Mouse (Mus musculus) liver, adult 2 months (tissue): Measurements from ENCODE around the gene St8sia1. TPM values are rescaled to one million over a fixed set of nuclear protein-coding genes. Genes with fewer than 3 reads are reported as not detected.

Experiments
- DNase-seq: peaks from one replicate; pipeline ENCODE4 v3.0.0-alpha.2; 2011; ENCODE audit warnings: low read depth, low spot score; ENCODE audit errors: extremely low read depth
- H3K27ac ChIP-seq: fragments of 200-500 bp; replicated peaks from 2 replicates; pipeline ENCODE4 v1.5.1; 2012; ENCODE audit warnings: low read depth, mild to moderate bottlenecking, control low read depth, inconsistent platforms, low read length; ENCODE audit not compliant: insufficient read depth
- H3K27me3 ChIP-seq: fragments of 200-500 bp; 2 replicates; pipeline ENCODE4 v1.6.1; 2012; ENCODE audit warnings: mild to moderate bottlenecking, moderate library complexity, low read length, inconsistent platforms; ENCODE audit not compliant: control insufficient read depth, insufficient read depth
- H3K36me3 ChIP-seq: fragments of 200-500 bp; 2 replicates; pipeline ENCODE4 v1.6.1; 2012; ENCODE audit warnings: low read length, inconsistent platforms; ENCODE audit not compliant: control insufficient read depth, insufficient read depth
- H3K4me1 ChIP-seq: fragments of 200-500 bp; 2 replicates; pipeline ENCODE4 v1.6.1; 2011; ENCODE audit warnings: low read length; ENCODE audit not compliant: control insufficient read depth, insufficient read depth
- H3K4me3 ChIP-seq: fragments of 200-500 bp; 2 replicates; pipeline ENCODE4 v1.5.1; 2011; ENCODE audit warnings: low read depth, mild to moderate bottlenecking, control low read depth, low read length, moderate library complexity; ENCODE audit not compliant: insufficient read depth
- H3K79me2 ChIP-seq: fragments of 200-500 bp; 2 replicates; pipeline ENCODE4 v1.6.1; 2012; ENCODE audit warnings: inconsistent platforms, mild to moderate bottlenecking, low read length, moderate library complexity; ENCODE audit not compliant: control insufficient read depth, insufficient read depth
- H3K9ac ChIP-seq: fragments of 200-500 bp; 2 replicates; pipeline ENCODE4 v1.6.1; 2012; ENCODE audit warnings: low read depth, mild to moderate bottlenecking, control low read depth, inconsistent platforms, low read length
- CTCF ChIP-seq: fragments of 200-500 bp; IDR thresholded peaks from 2 replicates; pipeline ENCODE4 v1.5.1; 2011; ENCODE audit warnings: low read depth, low read length, control low read depth
- POLR2A ChIP-seq: fragments of 200-500 bp; IDR thresholded peaks from 2 replicates; pipeline ENCODE4 v1.6.1; 2011; ENCODE audit warnings: low read length, control low read depth; ENCODE audit not compliant: insufficient read depth; ENCODE audit errors: extremely low read depth
- WGBS: fragments of 180-500 bp; shearing (Covaris S2); methylation state at CpG from one replicate; pipeline ENCODE4 v1.1.7; 2018; 5-methylcytosine and 5-hydroxymethylcytosine counted together
- polyA plus RNA-seq: library from polyadenylated mRNA; depleted of rRNA; stranded (reverse); fragments of >200 nt; gene quantifications from 2 replicates; pipeline ENCODE4 v1.2.3, GENCODE M21; 2012
- total RNA-seq: library from RNA; depleted of rRNA; stranded (reverse); fragments of >200 nt; gene quantifications from 2 replicates; pipeline ENCODE4 v1.2.3, GENCODE M21; 2014

Gene St8sia1
- total and polyA plus RNA-seq, 2 experiments = under 0.01 to 0.01 TPM

DNA sequence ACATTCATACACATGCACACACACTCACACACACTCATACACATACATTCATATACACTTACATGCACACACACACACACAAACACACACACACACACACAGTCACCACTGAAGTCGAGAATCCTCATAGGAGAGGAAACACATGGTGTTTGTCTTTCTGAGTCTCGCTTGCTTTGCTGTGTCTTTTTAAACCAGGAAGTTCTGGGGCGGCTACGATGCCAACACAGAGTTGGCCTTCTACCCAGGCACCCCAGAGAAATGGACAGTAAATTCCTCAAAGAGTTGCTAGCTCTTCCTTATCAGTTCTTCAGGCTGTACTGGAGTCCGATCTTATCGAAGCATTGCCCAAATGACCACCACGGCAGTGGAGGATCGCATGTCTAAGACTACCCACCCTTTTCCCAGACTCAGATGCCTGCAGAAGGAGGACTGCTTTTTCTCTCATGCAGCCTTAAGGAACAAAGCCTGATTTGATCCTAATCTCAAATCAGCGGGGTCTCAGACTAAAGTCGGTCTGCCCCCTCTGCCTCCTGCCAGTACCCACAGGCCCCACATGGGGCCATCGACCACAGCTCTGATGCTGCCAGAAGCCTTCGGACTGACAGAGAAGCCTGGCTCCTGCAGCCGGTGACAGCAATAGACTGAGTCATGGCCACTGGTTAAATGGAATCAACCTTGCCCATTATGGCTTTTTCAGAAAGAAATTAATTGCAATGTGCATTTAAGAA is 171.8 kb downstream of the St8sia1 start:
- DNase-seq = no peak
- no peak for TF ChIP-seq CTCF
- Histone ChIP-seq H3K9ac (no peak overlapping the region), H3K4me1 (peaks cover 2% of the 10 kb centered on the region; the same call in 1 of the 2 replicates), H3K4me3 (no peak overlapping the region), H3K36me3 (no peaks in the 10 kb centered on the region), H3K27ac (no peak overlapping the region), H3K27me3 (no peaks in the 10 kb centered on the region), H3K79me2 (no peaks in the 10 kb centered on the region)
- 66% methylated on average over 13 of the region's 13 CpGs for WGBS

DNA sequence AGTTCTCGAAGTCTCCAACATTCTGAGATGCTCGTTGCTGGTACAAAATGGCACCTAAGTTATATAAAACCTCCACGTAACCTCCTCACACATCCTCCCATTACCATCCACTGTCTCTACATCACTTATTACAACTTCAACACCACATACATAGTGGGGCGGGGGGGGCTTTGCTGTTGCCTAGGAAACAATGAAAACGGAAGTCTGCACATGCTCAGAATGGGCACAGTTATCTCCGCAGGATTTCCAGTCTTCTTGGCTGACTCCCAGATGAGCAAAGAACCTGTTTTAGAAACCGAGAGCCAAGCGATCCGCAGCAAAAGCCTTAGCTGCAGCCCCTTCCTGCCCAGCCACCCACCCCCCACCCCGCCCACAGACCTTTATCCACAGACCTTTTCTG is 174.5 kb downstream of the St8sia1 start:
- Histone ChIP-seq H3K79me2 (no peaks in the 10 kb centered on the region), H3K27me3 (no peaks in the 10 kb centered on the region), H3K9ac (no peak overlapping the region), H3K27ac (no peak overlapping the region), H3K4me3 (no peak overlapping the region), H3K36me3 (no peaks in the 10 kb centered on the region), H3K4me1 (no peaks in the 10 kb centered on the region)
- no peak for TF ChIP-seq POLR2A
- TF ChIP-seq CTCF = no peak
- 89% methylated on average over 10 of the region's 10 CpGs for WGBS
- DNase-seq = no peak

DNA sequence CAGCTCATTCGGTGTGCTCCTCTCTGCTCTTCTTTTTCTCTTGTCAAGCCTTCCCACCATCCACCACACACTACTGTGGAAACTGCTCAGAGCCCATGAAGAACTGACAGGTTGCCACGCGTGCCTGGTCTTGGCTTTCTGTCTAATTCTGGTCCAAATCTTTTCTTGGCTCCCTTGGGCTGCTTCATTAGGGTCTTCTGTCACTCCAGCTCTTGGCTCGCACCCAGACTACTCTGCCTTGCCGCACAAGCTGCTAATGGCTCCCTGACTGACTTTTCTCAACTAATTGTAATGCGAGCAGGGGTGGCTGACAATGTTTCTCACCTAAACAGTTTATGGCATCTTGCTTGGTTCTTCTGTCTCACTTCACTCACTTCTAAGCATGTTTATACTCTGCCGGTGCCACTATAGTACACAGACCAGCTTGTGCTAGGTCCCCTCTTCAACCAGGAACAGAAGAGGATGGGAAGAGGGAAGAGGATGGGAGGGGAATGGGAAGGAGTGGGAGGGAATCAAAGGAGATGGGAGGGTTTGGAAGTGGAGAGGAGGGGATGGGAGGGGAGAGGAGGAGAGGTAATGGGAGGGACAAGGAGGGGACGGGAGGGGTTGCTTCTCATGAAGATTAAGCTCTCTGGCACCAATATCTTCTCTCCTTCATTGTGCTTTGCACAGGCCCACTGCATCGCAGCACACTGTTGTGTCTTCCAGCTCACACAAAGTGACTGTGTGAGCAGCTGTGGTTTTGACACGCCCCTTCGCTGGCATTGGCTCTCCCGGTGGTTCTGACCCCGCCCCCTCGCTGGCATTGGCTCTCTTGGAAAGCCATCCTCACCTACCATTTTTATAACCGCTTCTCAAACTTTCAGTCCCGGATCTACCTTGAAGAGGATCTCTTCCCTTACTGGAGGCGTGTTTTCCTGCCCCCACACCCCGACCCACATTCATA is 175.9 kb downstream of the St8sia1 start:
- Histone ChIP-seq H3K79me2 (no peaks in the 10 kb centered on the region), H3K36me3 (no peaks in the 10 kb centered on the region), H3K27me3 (no peaks in the 10 kb centered on the region), H3K27ac (no peak overlapping the region), H3K9ac (no peak overlapping the region), H3K4me3 (no peak overlapping the region), H3K4me1 (no peaks in the 10 kb centered on the region)
- 64% methylated on average over 18 of the region's 18 CpGs for WGBS
- no peak for DNase-seq
- TF ChIP-seq CTCF = no peak
- TF ChIP-seq POLR2A = no peak

GRCm38 (mm10) chr6:142786106-142786505 is 178.1 kb downstream of the St8sia1 start:
- H3K27ac ChIP-seq = no peak overlapping the region
- H3K4me1 ChIP-seq = no peaks in the 10 kb centered on the region
- TF ChIP-seq POLR2A (no peak), CTCF (no peak)
- no peak overlapping the region for H3K4me3 ChIP-seq
- no peak overlapping the region for H3K9ac ChIP-seq
- DNase-seq = no peak
- no peaks in the 10 kb centered on the region for H3K27me3 ChIP-seq
- 87% methylated on average over 21 of the region's 21 CpGs for WGBS
- no peaks in the 10 kb centered on the region for H3K36me3 ChIP-seq
- no peaks in the 10 kb centered on the region for H3K79me2 ChIP-seq

GRCm38 (mm10) chr6:142785343-142785742 is 178.9 kb downstream of the St8sia1 start:
- DNase-seq = peak; percentile 55
- no peaks in the 10 kb centered on the region for H3K36me3 ChIP-seq
- no peaks in the 10 kb centered on the region for H3K79me2 ChIP-seq
- TF ChIP-seq POLR2A (no peak), CTCF (peak; percentile 33)
- no peaks in the 10 kb centered on the region for H3K27me3 ChIP-seq
- H3K4me1 ChIP-seq = no peaks in the 10 kb centered on the region
- WGBS = 19% methylated on average over 4 of the region's 4 CpGs
- H3K4me3 ChIP-seq = no peak overlapping the region
- no peak overlapping the region for H3K27ac ChIP-seq
- H3K9ac ChIP-seq = no peak overlapping the region
